Mouse (Mus musculus) bone marrow, adult 2 months (tissue): ENCODE measurements at regions not wholly inside any gene's neighbourhood (a gene's known extent, or its start where the extent isn't known, plus 50 kb on each side); places are given as distances from the start of the nearest gene placed in this dataset.

ENCODE experiments used
- CTCF ChIP-seq: fragments of 200-500 bp; IDR thresholded peaks from 2 replicates; pipeline ENCODE4 v1.5.1; 2011; ENCODE audit warnings: low read length, control low read depth; ENCODE audit not compliant: control insufficient read depth, insufficient read depth
- POLR2A ChIP-seq: fragments of 200-500 bp; IDR thresholded peaks from 2 replicates; pipeline ENCODE4 v1.6.1; 2011; ENCODE audit warnings: low read depth, mild to moderate bottlenecking, control low read depth, low read length, borderline replicate concordance; ENCODE audit not compliant: control insufficient read depth

DNA sequence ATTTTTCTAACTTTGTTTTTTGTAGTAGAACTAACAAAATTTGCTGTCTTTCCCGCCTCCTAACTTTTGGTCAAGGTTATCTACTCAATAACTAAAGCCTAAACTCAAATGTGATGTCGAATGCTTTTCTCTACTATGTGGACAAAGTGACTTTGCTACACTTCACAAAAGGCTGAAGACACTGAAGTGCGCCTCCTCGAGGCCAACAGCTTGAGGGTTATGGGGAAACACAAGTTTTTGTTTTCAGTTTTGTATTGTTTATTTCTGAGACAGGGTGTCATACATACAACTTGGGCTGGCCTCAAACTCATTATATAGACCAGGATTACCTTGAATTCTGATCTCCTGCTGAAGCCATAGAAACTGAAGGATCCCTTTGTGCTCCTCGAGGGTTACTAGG, 162.4 kb upstream of the Tnfaip3 start:
- no peak for TF ChIP-seq POLR2A
- TF ChIP-seq CTCF, result no peak
